Mouse (Mus musculus) effector memory CD4-positive, alpha-beta T cell, adult 5 months (primary cell): ENCODE results near the gene Fermt3. TPM values are rescaled to one million over a fixed set of nuclear protein-coding genes. Genes with fewer than 3 reads are reported as not detected.

Experiments
- polyA plus RNA-seq: library from polyadenylated mRNA; unstranded; fragments of 100-300 nt; shearing (Covaris generic); gene quantifications from one replicate; pipeline ENCODE4 v1.2.1, GENCODE M21; 2017

Fermt3 gene
- polyA plus RNA-seq, result 211 TPM

GRCm38 (mm10) chr19:7019191-7019590, at the start of gene Fermt3:
Gene Fermt3 (minus strand): TSS chr19:7019469.

DNA sequence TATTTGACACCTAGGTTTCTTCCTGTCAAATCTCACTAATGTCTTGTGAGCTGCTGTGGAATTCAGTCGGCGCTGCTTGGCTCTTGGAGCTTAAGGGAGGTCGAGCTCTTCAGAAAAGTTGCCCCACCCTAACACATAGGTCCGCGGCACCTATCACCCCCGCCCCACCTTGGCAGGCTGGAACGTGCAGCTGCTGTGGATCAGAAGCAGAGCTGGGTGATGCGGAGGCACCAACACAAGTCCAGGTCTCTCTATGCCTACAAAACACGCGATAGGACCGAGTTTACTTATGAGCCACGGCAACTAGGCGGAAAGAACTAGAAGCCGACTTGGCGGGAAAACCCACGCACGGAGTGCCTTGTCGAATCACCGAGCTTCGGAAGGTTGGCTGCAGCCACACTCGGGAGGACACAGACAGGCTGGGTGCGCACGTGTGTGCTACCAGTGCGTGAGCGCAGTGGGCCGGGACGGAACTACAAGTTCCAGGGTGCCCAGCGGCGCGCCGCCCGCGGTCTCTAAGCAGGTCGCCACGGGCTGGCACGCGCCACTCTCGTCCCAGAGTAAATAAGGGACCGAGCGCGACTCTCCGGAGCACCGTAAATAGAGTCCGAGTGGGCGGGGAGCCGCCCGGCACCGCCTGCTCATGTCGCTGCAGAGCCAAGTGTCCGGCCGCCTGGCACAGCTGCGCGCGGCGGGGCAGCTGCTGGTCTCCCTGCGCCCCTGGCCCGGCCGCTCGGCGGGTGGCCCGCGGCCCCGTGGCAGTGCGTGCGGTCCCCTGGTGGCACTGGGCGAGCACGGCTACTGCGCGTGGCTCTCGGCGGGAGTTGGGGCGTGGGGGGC, 37.2 kb upstream of the Fermt3 start, which contains the start of gene Macrod1:
TSS of gene Macrod1 (plus strand) at position 563 of the 840 bp plus-strand sequence.

GRCm38 (mm10) chr19:7039841-7040636, 20.8 kb upstream of the Fermt3 start, which contains the start of gene Stip1:
Gene Stip1 (minus strand): TSS chr19:7039967.

DNA sequence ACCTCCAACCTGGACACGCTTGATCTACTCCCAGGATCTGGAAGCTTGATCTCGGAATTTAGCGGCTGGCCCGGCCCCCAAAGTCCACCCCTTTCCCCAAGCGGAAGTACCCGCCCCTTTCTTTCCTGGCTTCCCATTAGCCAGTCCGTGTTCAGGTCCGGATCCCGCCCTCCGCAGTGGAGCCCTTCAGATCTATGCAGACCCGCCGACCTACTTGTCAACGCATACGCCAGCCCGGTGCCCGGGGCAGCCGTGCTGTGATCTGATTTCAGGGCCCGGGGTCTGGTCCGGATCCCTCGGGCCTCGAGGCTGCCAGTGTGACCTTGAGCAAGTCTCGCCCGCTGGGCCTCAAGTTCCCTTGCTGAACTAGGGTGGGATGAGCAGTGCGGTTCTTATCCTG, 23.3 kb downstream of the Fermt3 start, which contains the start of the genes Nudt22 and Trpt1:
TSS of gene Nudt22 (minus strand) at position 112 of the 400 bp plus-strand sequence.
TSS of gene Trpt1 (plus strand) at position 126 of the 400 bp plus-strand sequence.

DNA sequence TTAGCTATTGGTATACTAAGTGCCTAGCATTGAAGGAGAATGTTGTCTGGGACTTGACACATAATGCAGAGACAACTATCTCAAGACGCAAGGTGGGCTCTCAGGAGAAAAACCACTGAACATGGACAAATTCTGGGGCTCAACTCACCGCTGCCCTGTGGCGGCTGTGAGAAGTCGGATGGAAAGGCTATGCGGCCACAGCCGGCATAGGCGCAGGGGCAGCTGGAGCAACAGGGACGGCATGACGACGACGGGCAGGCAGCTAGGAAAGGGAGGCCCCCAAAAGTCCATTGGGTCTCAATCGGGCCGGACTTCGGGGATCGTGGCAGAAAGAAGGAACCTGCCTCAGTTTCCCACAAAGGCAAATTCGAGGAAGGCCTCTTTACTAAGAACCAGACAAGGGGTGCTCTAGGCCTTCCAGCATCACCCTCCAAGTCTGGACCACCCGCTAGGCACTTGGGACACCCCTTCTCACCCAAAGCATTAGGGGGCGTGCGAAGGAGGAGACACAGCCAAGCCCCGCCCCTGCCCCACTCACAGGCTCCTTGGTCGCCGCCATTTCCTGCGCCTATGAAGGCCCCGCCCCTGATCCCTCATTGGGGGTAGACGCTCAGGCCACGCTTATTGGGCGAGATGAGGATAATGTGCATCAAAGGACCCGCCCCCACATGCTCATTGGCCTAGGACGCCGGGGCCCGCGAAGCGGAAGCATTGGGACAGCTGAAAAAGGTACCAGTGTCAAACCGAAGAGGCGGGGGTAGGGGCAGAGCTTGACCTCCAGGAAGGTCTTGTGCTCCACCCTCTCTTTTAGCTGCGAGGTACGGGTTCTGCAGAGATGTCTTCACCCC, 27.0 kb downstream of the Fermt3 start, which contains the start of gene Dnajc4:
TSS of gene Dnajc4 (minus strand) at position 562 of the 848 bp plus-strand sequence.

DNA sequence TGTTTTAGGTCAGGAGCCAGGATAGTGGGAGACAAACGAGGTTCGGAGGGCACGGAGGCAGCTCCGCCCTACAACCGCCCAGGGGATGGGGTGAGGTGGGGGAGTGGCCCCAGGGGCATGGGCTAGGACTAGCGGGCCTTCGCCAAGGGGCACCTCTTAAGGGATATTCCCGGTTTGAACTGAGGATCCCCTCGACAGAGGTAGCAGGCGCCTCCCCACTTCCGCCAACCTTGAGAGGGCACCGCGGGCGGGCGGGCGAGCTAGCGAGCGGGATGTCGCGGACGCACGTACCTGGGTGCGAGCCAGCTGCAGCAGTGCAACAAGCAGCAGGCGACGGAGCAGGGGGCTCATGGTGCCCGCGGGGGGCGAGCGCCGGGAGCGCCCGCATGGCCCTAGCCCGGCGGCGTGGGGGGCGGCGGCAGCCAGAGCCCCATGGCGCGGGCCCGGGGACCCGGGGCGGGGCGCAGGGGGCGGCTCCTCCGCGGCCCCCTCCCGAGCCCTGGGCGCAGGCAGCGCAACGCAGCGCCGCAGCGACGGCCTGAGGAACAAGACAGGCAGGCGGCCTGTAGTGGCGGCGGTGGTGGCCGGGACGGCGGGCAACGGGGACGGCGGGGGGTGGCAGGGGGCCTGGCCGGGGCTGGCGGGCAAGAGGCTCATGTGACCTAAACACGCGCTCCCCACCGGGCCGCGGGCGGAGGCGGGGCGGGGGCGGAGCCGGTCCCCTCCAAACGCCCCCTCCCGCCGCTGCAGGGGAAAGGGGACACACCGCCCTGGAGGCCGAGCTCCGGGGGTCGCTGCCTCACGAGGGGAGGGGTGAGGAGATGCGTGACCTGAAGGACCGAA, 32.0 kb downstream of the Fermt3 start, which contains the start of gene Vegfb:
TSS of gene Vegfb (minus strand) at position 591 of the 843 bp plus-strand sequence.

GRCm38 (mm10) chr19:6980381-6981093, 38.7 kb downstream of the Fermt3 start, which contains the start of gene Fkbp2:
Gene Fkbp2 (minus strand): TSS chr19:6980501.

DNA sequence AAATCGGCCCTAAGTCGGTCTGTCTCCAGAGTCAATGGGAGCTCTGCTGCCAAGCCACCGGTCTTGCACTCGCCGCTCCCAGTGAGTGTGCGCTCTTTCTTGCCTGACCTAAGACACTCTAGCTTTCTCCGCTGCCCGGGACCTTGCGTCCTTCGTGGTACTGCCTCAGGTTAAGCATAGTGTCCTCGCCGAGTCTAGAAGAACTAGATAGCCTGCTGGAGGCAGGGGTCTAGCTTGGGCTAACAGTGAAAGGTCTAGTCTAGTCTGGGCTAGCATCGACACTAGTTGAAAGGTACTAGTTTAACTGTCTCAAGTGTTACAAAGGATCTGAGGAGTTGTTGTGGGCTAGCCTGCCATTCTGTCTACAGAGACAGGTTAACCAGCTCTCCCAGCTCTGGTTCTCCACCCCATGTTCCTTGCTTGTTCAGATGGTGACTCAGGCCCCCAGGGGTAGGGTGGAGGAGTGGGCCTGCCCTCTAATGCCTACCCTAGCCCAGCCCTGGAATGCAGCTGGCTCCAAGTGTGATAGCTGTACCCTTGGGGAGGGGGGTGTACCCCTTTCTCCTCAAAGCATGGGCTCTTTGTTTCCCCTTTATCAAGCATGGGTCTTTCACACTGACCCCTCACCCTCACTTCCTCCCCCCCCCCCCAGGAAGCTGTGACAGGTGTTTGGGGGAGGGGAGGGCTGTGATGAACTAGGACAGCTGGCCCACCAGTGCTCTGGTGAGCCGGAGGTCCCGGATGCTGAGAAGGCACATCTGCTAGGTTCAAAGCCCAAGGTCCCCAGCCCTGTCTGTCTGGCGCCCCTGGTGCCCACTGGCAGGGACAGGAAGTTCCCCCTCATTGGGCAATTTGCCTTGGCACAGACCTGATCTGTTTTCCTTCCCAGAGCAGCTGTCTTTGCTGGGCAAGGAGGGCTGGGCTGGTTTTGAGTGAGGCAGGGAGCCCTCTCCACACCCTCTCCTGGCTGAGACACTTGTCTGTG, 43.4 kb downstream of the Fermt3 start, which contains the start of gene Plcb3:
TSS of gene Plcb3 (minus strand) at position 934 of the 985 bp plus-strand sequence.

GRCm38 (mm10) chr19:6974211-6975205, 44.8 kb downstream of the Fermt3 start, which contains the start of gene Ppp1r14b:
Gene Ppp1r14b (plus strand): TSS chr19:6974968.

Other genes with a start within 250 kb of the Fermt3 start
- gene Rps6ka4, start 178.8 kb downstream of the Fermt3 start, polyA plus RNA-seq, result 36.4 TPM
- gene Ccdc88b, start 161.3 kb downstream of the Fermt3 start, polyA plus RNA-seq, result 43.5 TPM
- gene Trmt112, start 109.8 kb downstream of the Fermt3 start, polyA plus RNA-seq, result 142 TPM
- 133 TPM for gene Prdx5, start 109.4 kb downstream of the Fermt3 start, polyA plus RNA-seq
- 18.2 TPM for gene Esrra, start 97.7 kb downstream of the Fermt3 start, polyA plus RNA-seq
- not detected for gene Catsperz, start 94.1 kb downstream of the Fermt3 start, polyA plus RNA-seq
- not detected for gene Kcnk4, start 85.0 kb downstream of the Fermt3 start, polyA plus RNA-seq
- gene Bad, start 77.6 kb downstream of the Fermt3 start, polyA plus RNA-seq, result 13.8 TPM
- gene Gpr137, start 77.0 kb downstream of the Fermt3 start, polyA plus RNA-seq, result 7.7 TPM
- 107 TPM for gene Ppp1r14b, start 44.5 kb downstream of the Fermt3 start, polyA plus RNA-seq
- 12.8 TPM for gene Plcb3, start 43.0 kb downstream of the Fermt3 start, polyA plus RNA-seq
- 21.5 TPM for gene Fkbp2, start 39.0 kb downstream of the Fermt3 start, polyA plus RNA-seq
- 8.6 TPM for gene Vegfb, start 31.8 kb downstream of the Fermt3 start, polyA plus RNA-seq
- gene Dnajc4, start 26.9 kb downstream of the Fermt3 start, polyA plus RNA-seq, result 43.3 TPM
- gene Nudt22, start 23.4 kb downstream of the Fermt3 start, polyA plus RNA-seq, result 8.8 TPM
- gene Trpt1, start 23.3 kb downstream of the Fermt3 start, polyA plus RNA-seq, result 9.1 TPM
- 197 TPM for gene Stip1, start 20.5 kb upstream of the Fermt3 start, polyA plus RNA-seq
- gene Macrod1, start 37.3 kb upstream of the Fermt3 start, polyA plus RNA-seq, result 20.5 TPM
- not detected for gene Flrt1, start 86.3 kb upstream of the Fermt3 start, polyA plus RNA-seq
- 57.0 TPM for gene Otub1, start 186.8 kb upstream of the Fermt3 start, polyA plus RNA-seq
- gene Cox8a, start 198.1 kb upstream of the Fermt3 start, polyA plus RNA-seq, result 416 TPM
- gene Naa40, start 221.7 kb upstream of the Fermt3 start, polyA plus RNA-seq, result 35.8 TPM
- gene Rcor2, start 247.9 kb upstream of the Fermt3 start, polyA plus RNA-seq, result 1.7 TPM